Mouse (Mus musculus) kidney, postnatal 0 days (tissue): Measurements from ENCODE around the gene Olfr12. TPM values are rescaled to one million over a fixed set of nuclear protein-coding genes. Genes with fewer than 3 reads are reported as not detected.

Source experiments
- ATAC-seq: fragments of 200-750 bp; cut with Nextera tagmentation; replicated peaks from 2 replicates; pipeline ENCODE4 v1.8.0; 2017; ENCODE audit warnings: low read depth, moderate number of reproducible peaks, moderate TSS enrichment, moderate library complexity; ENCODE audit not compliant: low FRiP score
- DNase-seq: peaks from one replicate; pipeline ENCODE4 v3.0.0-alpha.2; 2016; ENCODE audit warnings: low spot score
- H3K27ac ChIP-seq: fragments of 300-500 bp; sonication (generic); 2 replicates; pipeline ENCODE4 v1.5.1; 2014; ENCODE audit warnings: mild to moderate bottlenecking
- H3K27me3 ChIP-seq: fragments of 300-500 bp; sonication (generic); 2 replicates; pipeline ENCODE4 v1.6.1; 2014; ENCODE audit warnings: low read length, mixed read lengths; ENCODE audit not compliant: insufficient read depth
- H3K36me3 ChIP-seq: fragments of 300-500 bp; sonication (generic); 2 replicates; pipeline ENCODE4 v1.6.1; 2014; ENCODE audit warnings: low read length, mixed read lengths; ENCODE audit not compliant: insufficient read depth
- H3K4me1 ChIP-seq: fragments of 300-500 bp; sonication (generic); replicated peaks from 2 replicates; pipeline ENCODE4 v1.6.1; 2014; ENCODE audit warnings: antibody characterized with exemption, low read length, mixed read lengths; ENCODE audit not compliant: insufficient read depth
- H3K4me2 ChIP-seq: fragments of 300-500 bp; sonication (generic); 2 replicates; pipeline ENCODE4 v1.6.1; 2014; ENCODE audit warnings: mild to moderate bottlenecking, low read length, moderate library complexity, mixed read lengths
- H3K4me3 ChIP-seq: fragments of 300-500 bp; sonication (generic); replicated peaks from 2 replicates; pipeline ENCODE4 v1.5.1; 2014; ENCODE audit warnings: low read depth, low read length
- H3K9ac ChIP-seq: fragments of 300-500 bp; sonication (generic); 2 replicates; pipeline ENCODE4 v1.6.1; 2014; ENCODE audit warnings: low read depth, low read length
- H3K9me3 ChIP-seq: fragments of 300-500 bp; sonication (generic); replicated peaks from 2 replicates; pipeline ENCODE4 v1.6.1; 2016; ENCODE audit warnings: low read length, inconsistent platforms, mixed read lengths
- CTCF ChIP-seq: IDR thresholded peaks from 2 replicates; pipeline ENCODE4 v1.5.1; 2016; ENCODE audit warnings: antibody characterized with exemption, low read depth, mild to moderate bottlenecking, moderate library complexity
- WGBS: fragments of 180-500 bp; shearing (Covaris S2); extraction: QIAGEN DNeasy Blood & Tissue Kit; methylation state at CpG from one replicate; pipeline ENCODE4 v1.1.7; 2014; 5-methylcytosine and 5-hydroxymethylcytosine counted together
- polyA plus RNA-seq: library from polyadenylated mRNA; unstranded; fragments of >200 nt; fragmentation: Nextera tagmentation; extraction: Ambion mirVana; gene quantifications from 2 replicates; pipeline ENCODE4 v1.2.1, GENCODE M21; 2015

Gene Olfr12
- polyA plus RNA-seq, 1 experiment from 2014 or later: not detected

- H3K9ac ChIP-seq: no peak overlapping the region
- H3K4me3 ChIP-seq: no peak overlapping the region
- no peak overlapping the region for H3K4me2 ChIP-seq
- no peak overlapping the region for H3K27ac ChIP-seq
- WGBS: 65% methylated on average over 6 of the region's 6 CpGs
- no peaks in the 10 kb centered on the region for H3K9me3 ChIP-seq
- DNase-seq (no peak), ATAC-seq (no peak)
- peak; percentile 35 for TF ChIP-seq CTCF
- H3K36me3 ChIP-seq: peaks cover 11% of the 10 kb centered on the region
- no peaks in the 10 kb centered on the region for H3K4me1 ChIP-seq
- no peaks in the 10 kb centered on the region for H3K27me3 ChIP-seq
These were observed 15.4 kb downstream of the Olfr12 start for GRCm38 (mm10) chr1:92632948-92633347.

- Histone ChIP-seq H3K27ac (no peak overlapping the region), H3K9me3 (no peaks in the 10 kb centered on the region), H3K27me3 (no peaks in the 10 kb centered on the region), H3K4me1 (no peaks in the 10 kb centered on the region), H3K9ac (no peak overlapping the region), H3K4me3 (no peak overlapping the region), H3K36me3 (peaks cover 11% of the 10 kb centered on the region), H3K4me2 (no peak overlapping the region)
- DNase-seq (no peak), ATAC-seq (no peak)
- 80% methylated on average over 8 of the region's 8 CpGs for WGBS
- no peak for TF ChIP-seq CTCF
These were observed 16.1 kb downstream of the Olfr12 start for GRCm38 (mm10) chr1:92633726-92634125.

GRCm38 (mm10) chr1:92634569-92634968 lies 17.0 kb downstream of the Olfr12 start:
- H3K9ac ChIP-seq: no peak overlapping the region
- no peaks in the 10 kb centered on the region for H3K4me1 ChIP-seq
- WGBS: 61% methylated on average over 1 of the region's 1 CpGs
- H3K4me2 ChIP-seq: no peak overlapping the region
- H3K36me3 ChIP-seq: peaks cover 11% of the 10 kb centered on the region
- H3K4me3 ChIP-seq: no peak overlapping the region
- no peak for TF ChIP-seq CTCF
- no peak overlapping the region for H3K27ac ChIP-seq
- no peaks in the 10 kb centered on the region for H3K9me3 ChIP-seq
- no peaks in the 10 kb centered on the region for H3K27me3 ChIP-seq
- DNase-seq (no peak), ATAC-seq (no peak)

- H3K36me3 ChIP-seq: peaks cover 11% of the 10 kb centered on the region
- no peak overlapping the region for H3K4me2 ChIP-seq
- no peak overlapping the region for H3K9ac ChIP-seq
- no peaks in the 10 kb centered on the region for H3K4me1 ChIP-seq
- DNase-seq (no peak), ATAC-seq (no peak)
- TF ChIP-seq CTCF: no peak
- 82% methylated on average over 4 of the region's 4 CpGs for WGBS
- H3K4me3 ChIP-seq: no peak overlapping the region
- no peaks in the 10 kb centered on the region for H3K27me3 ChIP-seq
- H3K27ac ChIP-seq: no peak overlapping the region
- H3K9me3 ChIP-seq: no peaks in the 10 kb centered on the region
These were observed 17.5 kb downstream of the Olfr12 start for GRCm38 (mm10) chr1:92634976-92635599.

- Histone ChIP-seq H3K4me2 (no peak overlapping the region), H3K4me3 (no peak overlapping the region), H3K36me3 (peaks cover 11% of the 10 kb centered on the region), H3K27ac (no peak overlapping the region), H3K9ac (no peak overlapping the region), H3K9me3 (no peaks in the 10 kb centered on the region), H3K27me3 (no peaks in the 10 kb centered on the region), H3K4me1 (peaks cover 7% of the 10 kb centered on the region; the same call in 1 of the 2 replicates)
- WGBS: 84% methylated on average over 8 of the region's 8 CpGs
- ATAC-seq (no peak), DNase-seq (no peak)
- no peak for TF ChIP-seq CTCF
These were observed 18.4 kb downstream of the Olfr12 start for GRCm38 (mm10) chr1:92636015-92636414.

GRCm38 (mm10) chr1:92636676-92637075 lies 19.1 kb downstream of the Olfr12 start:
- Histone ChIP-seq H3K4me1 (peaks cover 9% of the 10 kb centered on the region; the same call in 1 of the 2 replicates), H3K36me3 (peaks cover 11% of the 10 kb centered on the region), H3K4me3 (no peak overlapping the region), H3K9me3 (no peaks in the 10 kb centered on the region), H3K4me2 (no peak overlapping the region), H3K9ac (no peak overlapping the region), H3K27ac (no peak overlapping the region), H3K27me3 (no peaks in the 10 kb centered on the region)
- ATAC-seq: no peak
- 91% methylated on average over 11 of the region's 11 CpGs for WGBS
- no peak for TF ChIP-seq CTCF
- DNase-seq: no peak
